15 mouse cellular contexts compared by ENCODE assay signal in genomic region chr9:83326437-83327086, GRCm38 (mm10).
DNase-seq lines count a peak whose midpoint lies in the region; ATAC-seq lines count a peak whose summit lies in the region.
"Had no signal": no experiment of that assay in that cellular context is flagged by ENCODE, and none has a peak within 500 bp of the region (broad histone marks: within the 10 kb centered on the region; RNA-seq: fewer than 3 reads in every experiment).

No protein-coding gene starts in this region.

- no peaks in the 10 kb centered on the region for H3K27me3 ChIP-seq in hindbrain, embryonic 11.5 days (ENCODE audit: control insufficient read depth, insufficient read depth, low read length)
- no peaks in the 10 kb centered on the region for H3K27me3 ChIP-seq in hindbrain, embryonic 10.5 days (ENCODE audit: insufficient read depth, poor library complexity, severe bottlenecking)
- no peaks in the 10 kb centered on the region for H3K27me3 ChIP-seq in forebrain, embryonic 15.5 days
- no peaks in the 10 kb centered on the region for H3K27me3 ChIP-seq in midbrain, embryonic 13.5 days
- H3K27me3 ChIP-seq: intestine, embryonic 15.5 days; liver, embryonic 15.5 days; stomach, embryonic 15.5 days had no signal

- DNase-seq in hindbrain, embryonic 11.5 days (ENCODE audit: low spot score), result no peak
- no peak for DNase-seq in hindbrain, embryonic 10.5 days (ENCODE audit: low spot score)
- DNase-seq in Muller cell, postnatal 12 days (ENCODE audit: inconsistent ontology term), result peak; percentile 63
- no peak for DNase-seq in adrenal gland, postnatal 14 days
- no peak for DNase-seq in layer of hippocampus, adult 18-20 months (ENCODE audit: low spot score in 2 of 2)
- DNase-seq: cerebellum, adult 8-10 months; gastrocnemius, postnatal 36 days had no signal

- peaks cover 2% of the 10 kb centered on the region; the same call in 1 of the 2 replicates for H3K4me1 ChIP-seq in hindbrain, embryonic 11.5 days (replicated peaks; ENCODE audit: control insufficient read depth, insufficient read depth, low read length)
- peaks cover 10% of the 10 kb centered on the region for H3K4me1 ChIP-seq in hindbrain, embryonic 10.5 days (replicated peaks)
- peaks cover 13% of the 10 kb centered on the region for H3K4me1 ChIP-seq in forebrain, embryonic 15.5 days
- peaks cover 20% of the 10 kb centered on the region for H3K4me1 ChIP-seq in midbrain, embryonic 13.5 days (replicated peaks)
- H3K4me1 ChIP-seq: liver, embryonic 15.5 days had no signal

- H3K9me3 ChIP-seq in hindbrain, embryonic 11.5 days (ENCODE audit: control insufficient read depth, low read length), result no peaks in the 10 kb centered on the region
- H3K9me3 ChIP-seq in hindbrain, embryonic 10.5 days, result no peaks in the 10 kb centered on the region
- H3K9me3 ChIP-seq in forebrain, embryonic 15.5 days, result no peaks in the 10 kb centered on the region
- H3K9me3 ChIP-seq in midbrain, embryonic 13.5 days, result no peaks in the 10 kb centered on the region
- H3K9me3 ChIP-seq: G1E; intestine, embryonic 15.5 days; liver, embryonic 15.5 days; stomach, embryonic 15.5 days had no signal

- WGBS in hindbrain, embryonic 11.5 days, result 38% methylated on average over 7 of the region's 7 CpGs
- 62% methylated on average over 7 of the region's 7 CpGs for WGBS in hindbrain, embryonic 10.5 days
- WGBS in forebrain, embryonic 15.5 days, result 29% methylated on average over 7 of the region's 7 CpGs
- WGBS in midbrain, embryonic 13.5 days, result 26% methylated on average over 7 of the region's 7 CpGs

- H3K36me3 ChIP-seq in hindbrain, embryonic 11.5 days (ENCODE audit: control insufficient read depth, insufficient read depth, low read length), result no peaks in the 10 kb centered on the region
- H3K36me3 ChIP-seq in hindbrain, embryonic 10.5 days, result no peaks in the 10 kb centered on the region
- no peaks in the 10 kb centered on the region for H3K36me3 ChIP-seq in forebrain, embryonic 15.5 days
- no peaks in the 10 kb centered on the region for H3K36me3 ChIP-seq in midbrain, embryonic 13.5 days
- H3K36me3 ChIP-seq: G1E; intestine, embryonic 15.5 days; liver, embryonic 15.5 days; stomach, embryonic 15.5 days had no signal

- no peak overlapping the region for H3K4me3 ChIP-seq in hindbrain, embryonic 11.5 days (ENCODE audit: low read depth, low read length)
- no peak overlapping the region for H3K4me3 ChIP-seq in hindbrain, embryonic 10.5 days
- H3K4me3 ChIP-seq in forebrain, embryonic 15.5 days, result no peak overlapping the region
- H3K4me3 ChIP-seq in midbrain, embryonic 13.5 days (replicated peaks), result no peak overlapping the region
- H3K4me3 ChIP-seq: intestine, embryonic 15.5 days; liver, embryonic 15.5 days; stomach, embryonic 15.5 days had no signal

- no peak overlapping the region for H3K9ac ChIP-seq in hindbrain, embryonic 11.5 days (ENCODE audit: low read depth, low read length)
- H3K9ac ChIP-seq in forebrain, embryonic 15.5 days (replicated peaks), result 0 out of 2 replicates have a peak overlapping the region, but pooled peaks have one; percentile 7
- H3K9ac ChIP-seq in midbrain, embryonic 13.5 days (replicated peaks), result no peak overlapping the region
- H3K9ac ChIP-seq: intestine, embryonic 15.5 days; liver, embryonic 15.5 days; stomach, embryonic 15.5 days had no signal

- no peak overlapping the region for H3K4me2 ChIP-seq in hindbrain, embryonic 11.5 days (replicated peaks; ENCODE audit: low read depth, low read length)
- no peak overlapping the region for H3K4me2 ChIP-seq in forebrain, embryonic 15.5 days (replicated peaks)
- H3K4me2 ChIP-seq in midbrain, embryonic 13.5 days (replicated peaks), result peak overlapping the region; percentile 2; the same call in 1 of the 2 replicates
- H3K4me2 ChIP-seq: intestine, embryonic 15.5 days; liver, embryonic 15.5 days; stomach, embryonic 15.5 days had no signal

- peak; percentile 58; the same call in 1 of the 2 replicates for ATAC-seq in hindbrain, embryonic 11.5 days (ENCODE audit: low FRiP score)
- ATAC-seq in forebrain, embryonic 15.5 days (replicated peaks), result peak; percentile 54; the same call in 1 of the 2 replicates
- peak; percentile 72; the same call in 1 of the 2 replicates for ATAC-seq in midbrain, embryonic 13.5 days
- no peak for ATAC-seq in granulocyte monocyte progenitor cell, adult 5-6 weeks (replicated peaks; ENCODE audit: poor library complexity, severe bottlenecking)
- ATAC-seq: intestine, embryonic 15.5 days had no signal

- no peak overlapping the region for H3K27ac ChIP-seq in hindbrain, embryonic 11.5 days (ENCODE audit: low read depth, low read length)
- H3K27ac ChIP-seq in hindbrain, embryonic 10.5 days, result no peak overlapping the region
- H3K27ac ChIP-seq in forebrain, embryonic 15.5 days (replicated peaks), result peak overlapping the region; percentile 37; the same call in 1 of the 2 replicates
- peak overlapping the region; percentile 52 for H3K27ac ChIP-seq in midbrain, embryonic 13.5 days
- H3K27ac ChIP-seq: intestine, embryonic 15.5 days; liver, embryonic 15.5 days; macrophage; stomach, embryonic 15.5 days had no signal

Comparison
In these comparisons a context has a peak if more than half of its experiments do, and no peak if none do; other contexts are left out.
1. H3K27ac ChIP-seq: peak in forebrain, embryonic 15.5 days (single experiment) and midbrain, embryonic 13.5 days (single experiment); none in hindbrain, embryonic 11.5 days (single experiment) and hindbrain, embryonic 10.5 days (single experiment).